Mouse (Mus musculus) hematopoietic multipotent progenitor cell, adult 10-12 weeks (in vitro differentiated cells): ENCODE results near the gene Wnt2b. TPM values are rescaled to one million over a fixed set of nuclear protein-coding genes. Genes with fewer than 3 reads are reported as not detected.

Experiments
- polyA plus RNA-seq: library from polyadenylated mRNA; stranded (reverse); fragments of >175 nt; gene quantifications from 2 replicates; pipeline ENCODE4 v1.2.3, GENCODE M21; 2012; ENCODE audit warnings: low replicate concordance

Wnt2b gene
- polyA plus RNA-seq = 0.03 TPM in 1 of 2 replicates, not detected in the other

DNA sequence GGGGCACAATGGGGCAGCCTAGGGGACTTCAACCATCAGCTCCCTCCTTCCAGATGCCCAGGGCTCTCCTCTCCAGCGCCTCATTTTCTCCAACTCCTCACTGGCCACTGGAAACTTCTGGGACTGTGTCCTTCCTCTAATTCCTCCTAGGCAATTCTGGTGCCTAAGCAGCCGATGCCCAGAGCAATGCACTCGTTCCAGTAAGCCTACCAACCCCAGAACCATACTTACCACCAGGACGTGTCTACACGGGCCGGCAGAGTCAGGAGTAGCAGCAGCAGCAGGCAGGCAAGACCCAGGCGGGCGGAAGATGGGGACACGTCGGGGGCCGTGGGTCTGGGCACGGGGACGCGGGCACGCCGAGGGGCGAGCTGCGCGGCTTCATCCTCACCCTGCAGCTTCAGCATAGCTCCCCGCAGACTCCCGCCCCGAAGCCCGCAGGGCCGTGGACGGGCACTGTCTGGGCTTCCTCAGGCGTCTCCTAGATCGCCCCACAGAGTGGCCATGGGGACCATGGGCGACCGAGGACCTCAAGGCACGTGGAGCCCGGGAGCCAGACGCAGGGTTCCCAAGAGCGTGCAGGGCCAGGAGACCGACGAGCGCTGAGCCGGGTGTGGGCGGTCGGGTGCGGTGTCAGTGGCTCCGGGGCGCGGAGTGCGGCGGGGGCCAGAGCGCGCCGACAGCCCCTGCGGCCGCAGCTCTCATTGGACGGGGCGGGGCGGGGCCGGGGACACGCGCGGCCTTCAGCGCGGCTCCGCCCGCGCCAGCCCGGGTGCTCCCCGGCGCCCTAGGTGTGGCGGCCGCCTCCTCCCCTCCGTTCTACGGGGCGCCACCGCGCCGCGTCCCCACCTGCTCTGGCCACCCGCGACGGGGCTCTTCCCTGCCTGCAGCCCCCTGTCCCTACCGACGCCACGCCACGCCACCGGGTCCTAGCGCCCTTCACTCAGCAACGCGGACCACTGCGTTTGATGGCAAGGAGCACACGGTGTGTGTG lies at the start of gene Wnt2b:
Gene Wnt2b, minus strand, starts transcription at position 856 of the 994 bp plus-strand sequence.

Other genes with a start within 250 kb of the Wnt2b start
- 32.6 and 73.2 TPM in 2 replicates for gene Ppm1j, start 180.9 kb downstream of the Wnt2b start, polyA plus RNA-seq
- 0.58 and 0.97 TPM in 2 replicates for gene Fam19a3, start 180.1 kb downstream of the Wnt2b start, polyA plus RNA-seq
- 21.0 and 44.1 TPM in 2 replicates for gene Rhoc, start 173.5 kb downstream of the Wnt2b start, polyA plus RNA-seq
- 37.0 and 47.0 TPM in 2 replicates for gene Mov10, start 143.4 kb downstream of the Wnt2b start, polyA plus RNA-seq
- gene St7l, start 97.9 kb downstream of the Wnt2b start, polyA plus RNA-seq = 6.3 and 6.4 TPM in 2 replicates
- 19.4 and 21.4 TPM in 2 replicates for gene Capza1, start 97.4 kb downstream of the Wnt2b start, polyA plus RNA-seq
- 1.1 and 4.1 TPM in 2 replicates for gene Cttnbp2nl, start 91.2 kb upstream of the Wnt2b start, polyA plus RNA-seq
- not detected in 2 replicates for gene 4930564D02Rik, start 104.9 kb upstream of the Wnt2b start, polyA plus RNA-seq